Mouse (Mus musculus) cerebellum, adult 2 months (tissue): ENCODE measurements around the gene Lmntd1. TPM values are rescaled to one million over a fixed set of nuclear protein-coding genes. Genes with fewer than 3 reads are reported as not detected.

Source experiments
- DNase-seq, 2 experiments: peaks; one replicate each; pipeline ENCODE4 v3.0.0; 2021
- H3K27ac ChIP-seq: fragments of 200-500 bp; 2 replicates; pipeline ENCODE4 v1.5.1; 2012; ENCODE audit warnings: low read length, control low read depth, inconsistent platforms; ENCODE audit not compliant: insufficient read depth
- H3K27me3 ChIP-seq: fragments of 200-500 bp; 2 replicates; pipeline ENCODE4 v1.6.1; 2012; ENCODE audit warnings: inconsistent platforms, mild to moderate bottlenecking, low read length, moderate library complexity; ENCODE audit not compliant: control insufficient read depth, insufficient read depth
- H3K4me1 ChIP-seq: fragments of 200-500 bp; 2 replicates; pipeline ENCODE4 v1.6.1; 2011; ENCODE audit warnings: low read length; ENCODE audit not compliant: control insufficient read depth, insufficient read depth
- H3K4me3 ChIP-seq: fragments of 200-500 bp; replicated peaks from 2 replicates; pipeline ENCODE3; 2011; ENCODE audit warnings: mild to moderate bottlenecking, low read depth, low read length, control low read depth; ENCODE audit not compliant: insufficient read depth
- CTCF ChIP-seq: fragments of 200-500 bp; IDR thresholded peaks from 2 replicates; pipeline ENCODE4 v1.5.1; 2011; ENCODE audit warnings: low read depth, mild to moderate bottlenecking, control low read depth, low read length, moderate library complexity, borderline replicate concordance; ENCODE audit not compliant: insufficient read depth
- POLR2A ChIP-seq: fragments of 200-500 bp; IDR thresholded peaks from 2 replicates; pipeline ENCODE4 v1.6.1; 2011; ENCODE audit warnings: low read length, control low read depth, borderline replicate concordance; ENCODE audit not compliant: insufficient read depth
- WGBS: fragments of 180-500 bp; shearing (Covaris S2); methylation state at CpG from one replicate; pipeline ENCODE4 v1.1.7; 2018; 5-methylcytosine and 5-hydroxymethylcytosine counted together
- polyA plus RNA-seq: library from polyadenylated mRNA; depleted of rRNA; stranded (reverse); fragments of >200 nt; gene quantifications from 2 replicates; pipeline ENCODE4 v1.2.3, GENCODE M21; 2012

Gene Lmntd1
- polyA plus RNA-seq, 1 experiment, result 0.70 TPM

DNA sequence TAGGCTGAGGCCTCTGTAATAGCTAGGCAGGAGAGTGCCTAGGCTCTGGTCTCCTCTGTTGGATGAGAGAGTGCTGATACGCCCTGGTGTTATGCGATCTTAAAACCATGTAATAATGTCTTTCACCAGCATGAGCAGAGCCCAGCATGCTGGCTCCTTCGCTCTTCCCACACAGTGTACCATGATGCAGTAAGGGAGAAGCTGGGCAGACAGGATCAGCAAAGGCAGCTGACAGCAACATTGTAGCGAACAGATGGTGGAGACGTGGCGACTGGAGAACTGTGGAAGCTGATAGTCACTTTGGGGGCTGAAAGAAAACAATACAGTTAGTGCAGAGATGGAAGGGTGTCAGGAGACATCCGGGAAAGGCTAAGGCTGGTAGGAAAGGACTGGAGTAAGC, 224.2 kb downstream of the Lmntd1 start:
- Histone ChIP-seq H3K27me3 (no peaks in the 10 kb centered on the region), H3K4me3 (no peak overlapping the region), H3K27ac (no peak overlapping the region), H3K4me1 (no peaks in the 10 kb centered on the region)
- 41% methylated on average over 7 of the region's 7 CpGs for WGBS
- DNase-seq, result no peak
- TF ChIP-seq CTCF (no peak), POLR2A (no peak)

DNA sequence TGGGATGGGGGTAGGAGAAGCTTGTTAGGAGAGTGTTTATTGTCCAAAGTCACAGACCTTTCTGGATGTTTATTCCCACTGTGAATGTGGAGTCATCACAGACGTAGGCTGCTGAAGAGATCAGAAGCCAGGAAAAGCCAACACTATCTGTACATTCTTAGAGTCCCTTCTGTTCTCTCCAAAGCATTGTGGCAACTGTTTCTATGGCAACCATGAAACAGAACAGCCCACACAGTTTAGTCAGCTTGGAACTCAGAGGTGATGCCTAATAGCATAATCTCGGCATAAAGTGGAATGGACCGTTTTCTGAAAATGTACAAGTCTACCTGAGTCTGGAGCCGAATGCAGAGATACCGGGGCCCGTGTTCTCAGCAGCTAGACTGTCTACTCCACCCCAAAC, 226.7 kb downstream of the Lmntd1 start:
- no peak overlapping the region for H3K27ac ChIP-seq
- TF ChIP-seq POLR2A, result no peak
- TF ChIP-seq CTCF, result no peak
- DNase-seq, result no peak
- no peak overlapping the region for H3K4me3 ChIP-seq
- H3K4me1 ChIP-seq, result no peaks in the 10 kb centered on the region
- no peaks in the 10 kb centered on the region for H3K27me3 ChIP-seq
- WGBS, result 75% methylated on average over 6 of the region's 6 CpGs

DNA sequence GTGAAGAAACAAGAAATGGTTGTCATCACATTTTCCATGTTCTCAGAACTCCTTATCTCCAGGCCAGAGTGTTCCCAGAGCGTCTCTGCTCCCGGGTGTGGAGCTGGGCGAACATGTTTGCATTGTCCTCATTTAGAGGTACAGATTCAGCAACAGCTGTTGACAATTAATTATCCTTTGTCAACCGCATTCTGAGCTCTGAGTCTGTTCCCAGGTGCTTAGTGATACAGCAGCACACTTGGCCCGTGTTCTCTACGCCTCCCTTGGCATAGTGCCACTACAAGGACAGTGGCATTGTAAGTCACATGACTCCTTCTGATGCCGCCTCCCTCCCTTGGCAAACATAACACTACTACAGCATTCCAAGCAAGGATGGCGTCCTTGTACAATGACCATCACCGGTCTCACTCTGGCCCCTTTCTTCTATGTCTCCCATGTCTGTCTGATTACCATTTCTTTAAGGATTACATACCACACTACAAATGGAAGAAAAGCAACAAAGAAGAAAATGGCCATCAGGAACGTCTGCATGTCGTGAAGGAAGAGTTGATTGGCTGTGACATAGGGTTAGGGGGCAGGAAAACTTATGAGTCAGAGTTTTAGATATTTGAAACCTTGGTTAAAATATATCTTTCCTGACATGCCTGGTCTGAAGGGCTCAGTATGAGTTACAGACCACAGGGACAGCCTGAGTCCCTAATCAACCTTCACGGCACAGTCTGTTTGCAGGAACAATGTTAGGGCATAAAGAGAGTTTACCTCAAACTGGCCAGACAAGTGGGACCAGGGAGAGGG, 231.3 kb downstream of the Lmntd1 start:
- 44% methylated on average over 12 of the region's 12 CpGs for WGBS
- no peaks in the 10 kb centered on the region for H3K4me1 ChIP-seq
- H3K27ac ChIP-seq, result no peak overlapping the region
- no peak for DNase-seq
- TF ChIP-seq CTCF, result no peak
- TF ChIP-seq POLR2A, result no peak
- H3K27me3 ChIP-seq, result no peaks in the 10 kb centered on the region
- no peak overlapping the region for H3K4me3 ChIP-seq

DNA sequence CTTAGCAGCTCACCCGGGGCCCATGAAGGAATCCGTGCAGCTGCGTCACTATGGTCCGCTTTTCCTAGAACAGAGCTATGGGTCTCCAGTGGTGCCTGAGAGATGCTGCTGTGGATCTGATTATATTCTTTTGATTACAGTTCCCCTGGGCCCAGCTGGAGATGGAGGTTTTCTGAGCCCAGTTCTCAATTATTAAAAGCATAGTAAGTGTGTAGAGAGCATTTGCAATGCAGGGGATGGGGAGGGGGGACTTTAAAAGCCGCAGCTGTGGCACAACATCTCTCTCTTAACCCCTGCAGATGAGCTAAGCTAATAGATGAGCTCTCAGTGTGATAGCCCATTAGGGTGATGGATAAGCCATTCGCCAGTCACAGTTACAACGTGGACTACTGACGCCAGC, 233.2 kb downstream of the Lmntd1 start:
- no peaks in the 10 kb centered on the region for H3K27me3 ChIP-seq
- DNase-seq, result no peak
- TF ChIP-seq CTCF (no peak), POLR2A (no peak)
- 92% methylated on average over 8 of the region's 8 CpGs for WGBS
- no peak overlapping the region for H3K27ac ChIP-seq
- H3K4me3 ChIP-seq, result no peak overlapping the region
- no peaks in the 10 kb centered on the region for H3K4me1 ChIP-seq

DNA sequence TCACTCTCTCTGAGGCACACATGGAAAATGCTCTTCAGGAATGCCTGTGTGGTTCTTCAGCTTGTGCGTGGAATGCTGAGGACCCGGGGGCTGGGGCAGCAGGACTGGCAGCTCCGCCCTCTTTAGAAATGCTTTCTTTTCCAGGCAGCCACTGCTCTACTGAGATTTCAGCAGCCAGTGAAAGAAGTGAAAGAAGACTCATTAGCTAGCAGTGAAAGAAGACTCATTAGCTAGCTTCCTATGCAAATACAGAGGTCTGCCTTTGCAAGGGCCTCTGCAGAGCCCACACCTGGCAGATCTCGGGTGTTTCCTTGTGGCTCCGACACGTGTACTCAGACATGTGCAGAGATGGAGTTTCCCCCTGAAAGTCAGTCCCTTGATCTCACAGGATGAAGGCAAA, 234.9 kb downstream of the Lmntd1 start:
- H3K27ac ChIP-seq, result no peak overlapping the region
- no peak overlapping the region for H3K4me3 ChIP-seq
- no peak for DNase-seq
- TF ChIP-seq CTCF (no peak), POLR2A (no peak)
- no peaks in the 10 kb centered on the region for H3K27me3 ChIP-seq
- WGBS, result 51% methylated on average over 6 of the region's 6 CpGs
- no peaks in the 10 kb centered on the region for H3K4me1 ChIP-seq

DNA sequence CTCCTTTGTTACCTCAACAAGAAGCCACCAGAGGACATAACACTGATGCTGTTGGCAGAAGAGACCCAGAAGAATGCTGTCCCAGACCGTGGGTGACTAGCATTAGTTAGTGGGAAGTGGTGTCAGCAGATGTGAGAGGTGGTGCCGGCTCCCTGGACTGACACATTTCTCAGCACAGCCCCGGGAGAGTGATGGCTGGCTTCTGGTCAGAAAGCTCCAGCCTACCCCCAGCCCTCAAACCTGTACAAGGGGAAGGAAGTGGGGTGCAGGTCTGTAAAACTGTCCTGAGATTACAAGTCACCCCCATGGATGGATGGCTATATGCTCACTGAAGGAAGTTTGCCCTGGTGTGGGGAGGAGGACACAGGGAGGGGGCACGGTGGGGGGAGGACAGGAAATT, 235.4 kb downstream of the Lmntd1 start:
- DNase-seq, result no peak
- no peaks in the 10 kb centered on the region for H3K27me3 ChIP-seq
- no peak overlapping the region for H3K4me3 ChIP-seq
- TF ChIP-seq CTCF (no peak), POLR2A (no peak)
- no peak overlapping the region for H3K27ac ChIP-seq
- WGBS, result 62% methylated on average over 4 of the region's 4 CpGs
- no peaks in the 10 kb centered on the region; the same call in 1 of the 2 replicates for H3K4me1 ChIP-seq

DNA sequence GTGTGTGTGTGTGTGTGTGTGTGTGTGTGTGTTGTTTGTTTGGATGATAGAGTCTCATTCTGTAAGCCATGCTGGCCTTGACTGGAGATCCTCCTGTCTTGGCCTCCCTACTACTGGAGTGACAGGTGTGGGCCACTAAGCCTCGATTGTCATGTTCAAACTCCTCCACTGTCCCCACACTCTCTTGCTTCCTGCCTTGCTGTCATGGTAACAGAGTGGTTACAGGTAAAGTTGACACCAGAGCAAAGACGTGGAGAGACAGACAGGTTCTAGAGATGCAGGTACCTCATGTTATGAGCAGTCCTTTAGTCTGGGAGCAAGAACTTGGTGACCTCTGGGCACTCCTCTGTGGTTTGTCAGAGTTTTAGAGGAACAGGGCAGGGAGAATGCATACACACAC, 239.7 kb downstream of the Lmntd1 start:
- Histone ChIP-seq H3K4me3 (no peak overlapping the region), H3K27ac (no peak overlapping the region), H3K27me3 (no peaks in the 10 kb centered on the region), H3K4me1 (no peaks in the 10 kb centered on the region; the same call in 1 of the 2 replicates)
- DNase-seq, result no peak
- no peak for TF ChIP-seq POLR2A
- no peak for TF ChIP-seq CTCF
- WGBS, result 80% methylated on average over 2 of the region's 2 CpGs

DNA sequence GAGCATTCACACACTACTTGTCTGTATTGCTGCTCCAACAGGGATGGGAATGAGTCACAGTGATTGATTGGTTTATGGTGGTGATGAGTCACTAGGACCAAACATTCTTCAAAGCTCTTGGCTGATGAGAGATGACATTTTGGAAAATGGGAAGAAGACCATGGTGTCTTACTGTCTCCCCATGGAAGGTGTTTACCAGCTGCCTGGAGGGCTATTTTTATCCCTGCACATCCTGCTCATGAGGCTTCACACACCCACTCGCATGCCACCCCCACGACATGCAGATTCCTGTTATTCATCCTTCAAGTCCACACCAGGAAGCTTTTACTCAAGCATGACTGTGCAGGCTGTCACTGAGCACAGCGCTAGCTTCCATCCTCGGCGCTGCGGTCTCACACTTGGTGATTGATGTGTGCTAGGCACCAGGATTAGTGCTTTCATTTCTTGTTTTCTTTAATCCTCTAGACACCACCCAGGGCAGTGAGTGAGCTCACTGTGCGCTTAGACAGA, 240.4 kb downstream of the Lmntd1 start:
- H3K27ac ChIP-seq, result no peak overlapping the region
- 35% methylated on average over 7 of the region's 7 CpGs for WGBS
- no peak for DNase-seq
- no peaks in the 10 kb centered on the region; the same call in 1 of the 2 replicates for H3K4me1 ChIP-seq
- no peak overlapping the region for H3K4me3 ChIP-seq
- TF ChIP-seq CTCF, result no peak
- no peak for TF ChIP-seq POLR2A
- H3K27me3 ChIP-seq, result no peaks in the 10 kb centered on the region
